Mouse (Mus musculus): Measurements from ENCODE around the gene Wdr5. TPM values are rescaled to one million over a fixed set of nuclear protein-coding genes. Genes with fewer than 3 reads are reported as not detected.

Wdr5 gene
- polyA plus RNA-seq, 1 experiment: 28.7 TPM

GRCm38 (mm10) chr2:27582112-27582511 is 67.2 kb downstream of the Wdr5 start:
- Histone ChIP-seq H3K4me1 (ENCODE audit: control insufficient read depth, insufficient read depth, low read length) (no peaks in the 10 kb centered on the region), H3K4me3 (ENCODE audit: insufficient read depth, low read depth, low read length) (no peak overlapping the region), H3K27ac (ENCODE audit: insufficient read depth, low read depth, low read length) (no peak overlapping the region), H3K36me3 (ENCODE audit: control insufficient read depth, insufficient read depth, low read length) (no peaks in the 10 kb centered on the region), H3K27me3 (replicated peaks; ENCODE audit: control insufficient read depth, insufficient read depth, low read length) (no peaks in the 10 kb centered on the region)
- TF ChIP-seq POLR2A (IDR thresholded peaks at IDR 0.05; ENCODE audit: low read depth, low read length): no peak
- TF ChIP-seq CTCF (conservative IDR thresholded peaks at IDR 0.05; ENCODE audit: insufficient read depth, insufficient read length, low read depth, low read length): no peak
- WGBS: 39% methylated on average over 11 of the region's 11 CpGs
- DNase-seq: peak; percentile 47

DNA sequence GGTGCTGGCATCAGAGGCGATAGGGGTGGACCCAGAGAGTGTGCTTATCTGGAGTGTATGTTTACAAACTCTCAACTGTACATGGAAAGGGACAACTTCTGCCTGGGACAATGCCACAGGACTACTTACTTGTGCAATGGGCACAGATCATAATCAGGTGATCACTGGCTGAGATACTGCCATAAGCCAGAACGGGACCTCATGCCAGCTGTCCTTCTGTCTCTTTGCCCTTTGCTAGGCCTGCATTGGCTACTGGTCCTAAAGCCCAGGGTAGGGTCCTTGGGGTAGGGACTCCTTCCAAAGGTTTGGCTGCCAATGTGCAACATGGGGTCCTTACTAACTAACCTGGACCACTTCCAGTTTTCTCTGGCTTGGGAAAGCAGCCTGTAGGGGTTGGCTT is 68.1 kb downstream of the Wdr5 start:
- Histone ChIP-seq H3K4me1 (ENCODE audit: control insufficient read depth, insufficient read depth, low read length) (no peaks in the 10 kb centered on the region), H3K27ac (ENCODE audit: insufficient read depth, low read depth, low read length) (no peak overlapping the region), H3K4me3 (ENCODE audit: insufficient read depth, low read depth, low read length) (no peak overlapping the region), H3K27me3 (replicated peaks; ENCODE audit: control insufficient read depth, insufficient read depth, low read length) (no peaks in the 10 kb centered on the region), H3K36me3 (ENCODE audit: control insufficient read depth, insufficient read depth, low read length) (no peaks in the 10 kb centered on the region)
- TF ChIP-seq CTCF (conservative IDR thresholded peaks at IDR 0.05; ENCODE audit: insufficient read depth, insufficient read length, low read depth, low read length): no peak
- no peak for TF ChIP-seq POLR2A (IDR thresholded peaks at IDR 0.05; ENCODE audit: low read depth, low read length)
- WGBS: 89% methylated on average over 2 of the region's 2 CpGs
- no peak for DNase-seq

GRCm38 (mm10) chr2:27584546-27584945 is 69.6 kb downstream of the Wdr5 start:
- Histone ChIP-seq H3K27ac (ENCODE audit: insufficient read depth, low read depth, low read length) (no peak overlapping the region), H3K27me3 (replicated peaks; ENCODE audit: control insufficient read depth, insufficient read depth, low read length) (no peaks in the 10 kb centered on the region), H3K4me3 (ENCODE audit: insufficient read depth, low read depth, low read length) (no peak overlapping the region), H3K36me3 (ENCODE audit: control insufficient read depth, insufficient read depth, low read length) (no peaks in the 10 kb centered on the region), H3K4me1 (ENCODE audit: control insufficient read depth, insufficient read depth, low read length) (no peaks in the 10 kb centered on the region)
- DNase-seq: no peak
- no peak for TF ChIP-seq POLR2A (IDR thresholded peaks at IDR 0.05; ENCODE audit: low read depth, low read length)
- 0 out of 2 replicates have a peak, but pooled peaks have one; percentile 1 for TF ChIP-seq CTCF (conservative IDR thresholded peaks at IDR 0.05; ENCODE audit: insufficient read depth, insufficient read length, low read depth, low read length)
- WGBS: 97% methylated on average over 13 of the region's 13 CpGs

Other genes starting within 250 kb of the Wdr5 start
- gene Vav2, start 88.1 kb upstream of the Wdr5 start, polyA plus RNA-seq (2012; rRNA removed): 28.1 and 30.3 TPM in 2 replicates
- gene Brd3os, start 72.8 kb upstream of the Wdr5 start, polyA plus RNA-seq (2012; rRNA removed): 11.6 and 15.1 TPM in 2 replicates
- gene Brd3, start 7.5 kb upstream of the Wdr5 start, polyA plus RNA-seq (2012; rRNA removed): 16.4 and 16.7 TPM in 2 replicates
- gene Rxra, start 161.3 kb downstream of the Wdr5 start, polyA plus RNA-seq (2012; rRNA removed): 94.8 and 107 TPM in 2 replicates

All from kidney, adult 2 months (tissue).